In genomic region chr9:14003163-14003562, GRCm38 (mm10) we compare ENCODE assay signal across 22 mouse cellular contexts.
A peak's percentile ranks its signal among the peaks of the same experiment; 100 is the strongest.
DNase-seq lines count a peak whose midpoint lies in the region; ATAC-seq lines count a peak whose summit lies in the region.
"Had no signal": no experiment of that assay in that cellular context is flagged by ENCODE, and none has a peak within 500 bp of the region (broad histone marks: within the 10 kb centered on the region; RNA-seq: fewer than 3 reads in every experiment).

No protein-coding gene starts in this region.

- no peak overlapping the region for H3K4me2 ChIP-seq in embryonic facial prominence, embryonic 14.5 days (ENCODE audit: low read depth, low read length)
- H3K4me2 ChIP-seq: embryonic facial prominence, embryonic 13.5 days; heart, embryonic 11.5 days; heart, embryonic 15.5 days; hindbrain, embryonic 15.5 days had no signal

- 62% methylated on average over 3 of the region's 3 CpGs for WGBS in embryonic facial prominence, embryonic 14.5 days
- 91% methylated on average over 3 of the region's 3 CpGs for WGBS in embryonic facial prominence, embryonic 10.5 days

- no peaks in the 10 kb centered on the region for H3K27me3 ChIP-seq in embryonic facial prominence, embryonic 14.5 days (replicated peaks; ENCODE audit: control insufficient read depth, insufficient read depth, low read length)
- no peaks in the 10 kb centered on the region for H3K27me3 ChIP-seq in embryonic facial prominence, embryonic 10.5 days (replicated peaks; ENCODE audit: low read depth, poor library complexity, severe bottlenecking)
- H3K27me3 ChIP-seq: CH12.LX; embryonic facial prominence, embryonic 13.5 days; heart, embryonic 15.5 days; hindbrain, embryonic 15.5 days had no signal

- peaks cover 22% of the 10 kb centered on the region; the same call in 1 of the 2 replicates for H3K4me1 ChIP-seq in embryonic facial prominence, embryonic 14.5 days (ENCODE audit: control insufficient read depth, insufficient read depth, low read length)
- H3K4me1 ChIP-seq in embryonic facial prominence, embryonic 10.5 days: no peaks in the 10 kb centered on the region

- DNase-seq in embryonic facial prominence, embryonic 14.5 days (ENCODE audit: low spot score): peak; percentile 51
- DNase-seq in embryonic facial prominence, embryonic 10.5 days (ENCODE audit: low spot score): no peak
- peak; percentile 41 for DNase-seq in Muller cell, postnatal 12 days (ENCODE audit: inconsistent ontology term)
- DNase-seq in telencephalon, adult 2 months (ENCODE audit: low read depth, low spot score): peak; percentile 15
- no peak for DNase-seq in left cerebral cortex, postnatal 36 days (ENCODE audit: low spot score in 2 of 2)
- no peak for DNase-seq in adrenal gland, postnatal 14 days
- DNase-seq: adrenal gland, adult 2 months; adrenal gland, postnatal 36 days; cerebellum, adult 11 months; cerebellum, adult 8-10 months; cerebellum, postnatal 14 days; gastrocnemius, postnatal 10 days; heart, adult 2 months had no signal

- ATAC-seq in embryonic facial prominence, embryonic 14.5 days (ENCODE audit: low read depth): peak; percentile 33; the same call in 1 of the 2 replicates
- peak; percentile 88 for ATAC-seq in granulocyte monocyte progenitor cell, adult 5-6 weeks (replicated peaks; ENCODE audit: poor library complexity, severe bottlenecking)
- ATAC-seq: forebrain, embryonic 14.5 days had no signal

- intact Hi-C loops in left cerebral cortex, postnatal 36 days (cut with DNase I): no loop called here

- no peaks in the 10 kb centered on the region for H3K9me3 ChIP-seq in embryonic facial prominence, embryonic 14.5 days (ENCODE audit: control insufficient read depth, low read length)
- H3K9me3 ChIP-seq in embryonic facial prominence, embryonic 10.5 days: no peaks in the 10 kb centered on the region
- H3K9me3 ChIP-seq: embryonic facial prominence, embryonic 13.5 days; heart, embryonic 15.5 days; hindbrain, embryonic 15.5 days had no signal

- H3K9ac ChIP-seq in embryonic facial prominence, embryonic 14.5 days (ENCODE audit: low read depth, low read length): no peak overlapping the region
- H3K9ac ChIP-seq: embryonic facial prominence, embryonic 13.5 days; heart, embryonic 15.5 days; hindbrain, embryonic 15.5 days had no signal

- no peak overlapping the region for H3K4me3 ChIP-seq in embryonic facial prominence, embryonic 14.5 days (ENCODE audit: low read depth, low read length)
- H3K4me3 ChIP-seq in embryonic facial prominence, embryonic 10.5 days: no peak overlapping the region
- H3K4me3 ChIP-seq: embryonic facial prominence, embryonic 13.5 days; erythroblast, embryonic 14.5 days; forebrain, embryonic 10.5 days; heart, adult 2 months; heart, embryonic 15.5 days; hindbrain, embryonic 15.5 days had no signal

- no peak overlapping the region for H3K27ac ChIP-seq in embryonic facial prominence, embryonic 14.5 days (replicated peaks; ENCODE audit: low read depth, low read length)
- H3K27ac ChIP-seq in embryonic facial prominence, embryonic 10.5 days (replicated peaks): no peak overlapping the region
- H3K27ac ChIP-seq: forebrain, embryonic 10.5 days; heart, adult 2 months; heart, embryonic 15.5 days; hindbrain, embryonic 15.5 days had no signal

- H3K36me3 ChIP-seq in embryonic facial prominence, embryonic 14.5 days (ENCODE audit: control insufficient read depth, insufficient read depth, low read length): no peaks in the 10 kb centered on the region
- H3K36me3 ChIP-seq in embryonic facial prominence, embryonic 10.5 days (replicated peaks): no peaks in the 10 kb centered on the region
- H3K36me3 ChIP-seq: embryonic facial prominence, embryonic 13.5 days; forebrain, embryonic 10.5 days; heart, embryonic 15.5 days; hindbrain, embryonic 15.5 days had no signal

Comparison
In these comparisons a context has a peak if more than half of its experiments do, and no peak if none do; other contexts are left out.
1. DNase-seq: peak in embryonic facial prominence, embryonic 14.5 days (single experiment), Muller cell, postnatal 12 days (single experiment) and telencephalon, adult 2 months (single experiment); none in embryonic facial prominence, embryonic 10.5 days (single experiment), left cerebral cortex, postnatal 36 days (0 of 2) and adrenal gland, postnatal 14 days (single experiment).